In the genomic region with DNA sequence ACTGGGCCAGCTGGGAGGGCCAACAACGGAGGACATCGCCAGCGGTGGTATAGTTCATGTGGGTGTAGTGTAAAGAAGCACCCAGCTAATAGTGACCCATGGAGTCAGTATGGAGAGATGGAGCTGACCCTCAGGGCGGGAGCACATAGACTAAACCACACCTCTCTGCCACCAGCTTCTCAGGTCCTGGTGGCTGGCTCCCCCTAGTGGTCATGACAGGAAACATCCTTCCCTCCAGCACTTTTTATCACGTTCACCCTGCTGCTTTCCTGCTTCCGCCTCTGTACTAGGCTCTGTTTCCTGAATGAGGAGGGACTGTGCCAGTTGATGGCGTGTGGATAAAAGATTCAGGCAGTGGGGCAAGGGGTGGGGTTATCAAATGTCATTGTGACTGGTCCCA, we compare ENCODE assay signal across 8 mouse cellular contexts. TPM values are rescaled to one million over a fixed set of nuclear protein-coding genes. Genes with fewer than 3 reads are reported as not detected.
DNase-seq lines count a peak whose midpoint lies in the region; ATAC-seq and TF ChIP-seq lines count a peak whose summit lies in the region.

No protein-coding gene starts in this region.

- no peaks in the 10 kb centered on the region for H3K9me3 ChIP-seq in intestine, postnatal 0 days (ENCODE audit: control insufficient read depth)
- no peaks in the 10 kb centered on the region for H3K9me3 ChIP-seq in limb, embryonic 10.5 days (replicated peaks)
- H3K9me3 ChIP-seq in midbrain, embryonic 13.5 days = no peaks in the 10 kb centered on the region

- no peak overlapping the region for H3K4me3 ChIP-seq in intestine, postnatal 0 days (ENCODE audit: low read depth, low read length)
- H3K4me3 ChIP-seq in limb, embryonic 10.5 days = no peak overlapping the region
- H3K4me3 ChIP-seq in midbrain, embryonic 13.5 days (replicated peaks) = peak overlapping the region; percentile 71; the same call in 1 of the 2 replicates

- WGBS in intestine, postnatal 0 days = 5% methylated on average over 7 of the region's 7 CpGs
- 6% methylated on average over 7 of the region's 7 CpGs for WGBS in limb, embryonic 10.5 days
- WGBS in midbrain, embryonic 13.5 days = 5% methylated on average over 7 of the region's 7 CpGs

- TF ChIP-seq CTCF in intestine, postnatal 0 days (IDR thresholded peaks at IDR 0.05; ENCODE audit: low read depth) = peak; percentile 99

- no peak overlapping the region for H3K4me2 ChIP-seq in intestine, postnatal 0 days (replicated peaks; ENCODE audit: low read depth)
- peak overlapping the region; percentile 98 for H3K4me2 ChIP-seq in midbrain, embryonic 13.5 days (replicated peaks)

- H3K9ac ChIP-seq in intestine, postnatal 0 days (ENCODE audit: low read depth, low read length) = no peak overlapping the region
- peak overlapping the region; percentile 39; the same call in 1 of the 2 replicates for H3K9ac ChIP-seq in midbrain, embryonic 13.5 days (replicated peaks)

- peak overlapping the region; percentile 54; the same call in 1 of the 2 replicates for H3K27ac ChIP-seq in intestine, postnatal 0 days (ENCODE audit: low read depth, low read length)
- peak overlapping the region; percentile 72; the same call in 1 of the 2 replicates for H3K27ac ChIP-seq in limb, embryonic 10.5 days
- peak overlapping the region; percentile 96 for H3K27ac ChIP-seq in midbrain, embryonic 13.5 days

- peak; percentile 94 for DNase-seq in 3T3-L1 (ENCODE audit: low read depth, low spot score)
- peak; percentile 70 for DNase-seq in adrenal gland, adult 8-10 months
- peak; percentile 75 for DNase-seq in embryo, embryonic 11.5 days (ENCODE audit: low read depth, low spot score)
- DNase-seq in heart, adult 11 months = peak; percentile 99
- DNase-seq in limb, embryonic 10.5 days (ENCODE audit: low spot score) = peak; percentile 86
- DNase-seq in spleen, adult 12 weeks (ENCODE audit: low spot score) = peak; percentile 58

- H3K27me3 ChIP-seq in intestine, postnatal 0 days (replicated peaks; ENCODE audit: control insufficient read depth, insufficient read depth, low read length) = no peaks in the 10 kb centered on the region
- H3K27me3 ChIP-seq in limb, embryonic 10.5 days (ENCODE audit: low read depth, poor library complexity, severe bottlenecking) = no peaks in the 10 kb centered on the region
- H3K27me3 ChIP-seq in midbrain, embryonic 13.5 days = no peaks in the 10 kb centered on the region

- H3K36me3 ChIP-seq in intestine, postnatal 0 days (ENCODE audit: control insufficient read depth, insufficient read depth) = peaks cover 22% of the 10 kb centered on the region
- H3K36me3 ChIP-seq in limb, embryonic 10.5 days = no peaks in the 10 kb centered on the region; the same call in 1 of the 2 replicates
- H3K36me3 ChIP-seq in midbrain, embryonic 13.5 days = peaks cover 46% of the 10 kb centered on the region

- peak; percentile 46 for ATAC-seq in intestine, postnatal 0 days
- peak; percentile 62 for ATAC-seq in midbrain, embryonic 13.5 days

- H3K4me1 ChIP-seq in intestine, postnatal 0 days (replicated peaks; ENCODE audit: control insufficient read depth, insufficient read depth, low read length) = 0 out of 2 replicates have a peak, but pooled peaks cover 3% of the 10 kb centered on the region
- H3K4me1 ChIP-seq in limb, embryonic 10.5 days = peaks cover 53% of the 10 kb centered on the region
- H3K4me1 ChIP-seq in midbrain, embryonic 13.5 days (replicated peaks) = peaks cover 58% of the 10 kb centered on the region

RNA-seq across cellular contexts. Expression of a gene that starts 15.8 kb away (rescaled TPM):
- 1 to 10 TPM; 2.2 to 4.1 (median 3.1) TPM for total RNA-seq in adrenal gland, adult 8-10 months (2022)
- polyA plus RNA-seq in intestine, postnatal 0 days (2015; fragmentation: Nextera tagmentation; extraction: Ambion mirVana) = 4.2 and 4.7 TPM in 2 replicates
- polyA plus RNA-seq in limb, embryonic 10.5 days (2016; fragmentation: Nextera tagmentation; extraction: Ambion mirVana) = 3.4 and 4.2 TPM in 2 replicates
- 0.96 and 1.3 TPM in 2 replicates for polyA plus RNA-seq in midbrain, embryonic 13.5 days (2015; fragmentation: Nextera tagmentation; extraction: Ambion mirVana)

RNA-seq across cellular contexts. Expression of a gene that starts 27.1 kb away (rescaled TPM):
- 10 to 100 TPM; 14.6 to 60.9 (median 38.3) TPM for total RNA-seq in adrenal gland, adult 8-10 months (2022)
- 22.3 and 22.7 TPM in 2 replicates for polyA plus RNA-seq in intestine, postnatal 0 days (2015; fragmentation: Nextera tagmentation; extraction: Ambion mirVana)
- polyA plus RNA-seq in limb, embryonic 10.5 days (2016; fragmentation: Nextera tagmentation; extraction: Ambion mirVana) = 7.0 and 11.6 TPM in 2 replicates
- polyA plus RNA-seq in midbrain, embryonic 13.5 days (2015; fragmentation: Nextera tagmentation; extraction: Ambion mirVana) = 189 and 212 TPM in 2 replicates

RNA-seq across cellular contexts. Expression of a gene that starts 53.2 kb away (rescaled TPM):
- total RNA-seq in adrenal gland, adult 8-10 months (2022) = not detected
- not detected in 2 replicates for polyA plus RNA-seq in intestine, postnatal 0 days (2015; fragmentation: Nextera tagmentation; extraction: Ambion mirVana)
- polyA plus RNA-seq in limb, embryonic 10.5 days (2016; fragmentation: Nextera tagmentation; extraction: Ambion mirVana) = 0.23 TPM in 2 replicates
- polyA plus RNA-seq in midbrain, embryonic 13.5 days (2015; fragmentation: Nextera tagmentation; extraction: Ambion mirVana) = 0.24 and 0.58 TPM in 2 replicates
